Mouse (Mus musculus): ENCODE measurements around the gene Krt31. TPM values are rescaled to one million over a fixed set of nuclear protein-coding genes. Genes with fewer than 3 reads are reported as not detected.

Krt31 gene
- polyA plus RNA-seq (2016; fragmentation: Nextera tagmentation; extraction: Ambion mirVana), result not detected in 2 replicates

- Histone ChIP-seq H3K36me3 (replicated peaks) (no peaks in the 10 kb centered on the region), H3K9ac (no peak within 1 kb of the TSS), H3K4me3 (replicated peaks) (no peak within 1 kb of the TSS), H3K27ac (no peak within 1 kb of the TSS), H3K9me3 (no peaks in the 10 kb centered on the region), H3K27me3 (no peaks in the 10 kb centered on the region), H3K4me1 (no peaks in the 10 kb centered on the region), H3K4me2 (no peak within 1 kb of the TSS)
- WGBS, result 83% methylated on average over 3 of the region's 3 CpGs
- no peak for ATAC-seq (ENCODE audit: low FRiP score)
Observed at GRCm38 (mm10) chr11:100050451-100050850, at the start of gene Krt31. Krt31 (minus strand) TSS chr11:100050551.

- Histone ChIP-seq H3K9me3 (no peaks in the 10 kb centered on the region), H3K4me2 (no peak overlapping the region), H3K36me3 (replicated peaks) (no peaks in the 10 kb centered on the region), H3K9ac (no peak overlapping the region), H3K4me1 (no peaks in the 10 kb centered on the region), H3K27me3 (no peaks in the 10 kb centered on the region), H3K27ac (no peak overlapping the region), H3K4me3 (replicated peaks) (no peak overlapping the region)
- ATAC-seq (ENCODE audit: low FRiP score), result no peak
- WGBS, result 84% methylated on average over 9 of the region's 9 CpGs
Observed at GRCm38 (mm10) chr11:100097819-100098218, 47.5 kb upstream of the Krt31 start.

- Histone ChIP-seq H3K27me3 (no peaks in the 10 kb centered on the region), H3K9me3 (no peaks in the 10 kb centered on the region), H3K36me3 (replicated peaks) (no peaks in the 10 kb centered on the region), H3K4me3 (replicated peaks) (no peak within 1 kb of the TSS), H3K27ac (no peak within 1 kb of the TSS), H3K4me1 (no peaks in the 10 kb centered on the region), H3K4me2 (no peak within 1 kb of the TSS), H3K9ac (no peak within 1 kb of the TSS)
- WGBS, result 54% methylated on average over 9 of the region's 9 CpGs
- ATAC-seq (ENCODE audit: low FRiP score), result no peak
Observed at GRCm38 (mm10) chr11:100096141-100096540, 45.8 kb upstream of the Krt31 start, which contains the start of gene Krt35. Krt35 (minus strand) TSS chr11:100096241.

GRCm38 (mm10) chr11:100088378-100089025 lies 38.2 kb upstream of the Krt31 start:
- H3K27me3 ChIP-seq, result no peaks in the 10 kb centered on the region
- ATAC-seq (ENCODE audit: low FRiP score), result no peak
- no peaks in the 10 kb centered on the region for H3K36me3 ChIP-seq (replicated peaks)
- no peaks in the 10 kb centered on the region for H3K4me1 ChIP-seq
- H3K4me2 ChIP-seq, result no peak overlapping the region
- no peak overlapping the region for H3K27ac ChIP-seq
- H3K9ac ChIP-seq, result no peak overlapping the region
- H3K9me3 ChIP-seq, result no peaks in the 10 kb centered on the region
- H3K4me3 ChIP-seq (replicated peaks), result no peak overlapping the region
- 69% methylated on average over 7 of the region's 7 CpGs for WGBS

DNA sequence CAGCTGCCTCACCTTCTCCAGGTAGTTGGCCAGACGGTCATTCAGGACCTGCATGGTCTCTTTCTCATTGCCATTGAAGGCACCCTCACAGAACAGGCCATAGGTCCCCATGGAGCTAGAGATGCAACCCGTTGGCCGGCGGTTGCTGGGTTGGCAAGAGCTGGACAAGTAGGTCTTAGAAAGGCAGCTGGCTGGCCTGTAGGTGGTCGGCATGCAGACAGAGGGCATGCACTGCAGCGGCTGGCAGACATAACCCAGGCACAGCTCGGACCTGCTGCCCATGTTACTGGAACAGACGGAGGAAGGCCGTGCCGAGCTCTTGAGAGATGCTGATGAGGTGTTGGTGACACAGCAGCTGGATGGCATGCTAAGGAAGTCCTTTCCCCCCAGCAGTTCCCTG lies 37.5 kb upstream of the Krt31 start, which contains the start of gene Krt32:
Gene Krt32, minus strand, starts transcription at position 366 of the 400 bp plus-strand sequence.
- no peak within 1 kb of the TSS for H3K4me3 ChIP-seq (replicated peaks)
- no peak within 1 kb of the TSS for H3K4me2 ChIP-seq
- ATAC-seq (ENCODE audit: low FRiP score), result no peak
- no peak within 1 kb of the TSS for H3K27ac ChIP-seq
- WGBS, result 93% methylated on average over 10 of the region's 10 CpGs
- H3K9me3 ChIP-seq, result no peaks in the 10 kb centered on the region
- no peaks in the 10 kb centered on the region for H3K27me3 ChIP-seq
- no peaks in the 10 kb centered on the region for H3K36me3 ChIP-seq (replicated peaks)
- no peaks in the 10 kb centered on the region for H3K4me1 ChIP-seq
- no peak within 1 kb of the TSS for H3K9ac ChIP-seq

DNA sequence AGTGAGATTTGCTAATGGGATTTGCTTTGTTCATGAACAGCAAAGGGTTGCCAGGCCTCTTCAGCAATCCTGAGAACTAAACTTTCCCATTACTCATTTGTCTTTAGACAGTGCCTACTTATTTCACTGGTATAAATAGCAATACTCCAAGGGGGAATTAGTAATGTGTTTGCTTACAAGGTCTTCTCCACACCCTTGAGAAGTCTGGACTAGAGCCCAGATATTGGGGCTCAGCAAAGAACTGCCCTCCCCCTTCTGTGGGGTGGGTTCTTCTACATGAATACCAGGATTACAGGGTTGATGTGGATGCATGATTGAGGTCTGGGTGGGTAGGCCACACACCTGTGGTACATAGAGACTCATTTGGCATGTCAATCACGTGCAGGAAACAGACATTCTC lies 23.5 kb upstream of the Krt31 start:
- Histone ChIP-seq H3K9ac (no peak overlapping the region), H3K4me1 (peaks cover 2% of the 10 kb centered on the region; the same call in 1 of the 2 replicates), H3K27ac (no peak overlapping the region), H3K4me3 (replicated peaks) (no peak overlapping the region), H3K36me3 (replicated peaks) (no peaks in the 10 kb centered on the region), H3K4me2 (no peak overlapping the region), H3K27me3 (no peaks in the 10 kb centered on the region), H3K9me3 (no peaks in the 10 kb centered on the region)
- no peak for ATAC-seq (ENCODE audit: low FRiP score)
- 50% methylated on average over 1 of the region's 1 CpGs for WGBS

- Histone ChIP-seq H3K27me3 (no peaks in the 10 kb centered on the region), H3K9me3 (no peaks in the 10 kb centered on the region), H3K4me3 (replicated peaks) (no peak overlapping the region), H3K4me2 (no peak overlapping the region), H3K36me3 (replicated peaks) (no peaks in the 10 kb centered on the region), H3K4me1 (no peaks in the 10 kb centered on the region), H3K27ac (no peak overlapping the region), H3K9ac (no peak overlapping the region)
- ATAC-seq (ENCODE audit: low FRiP score), result no peak
- 88% methylated on average over 17 of the region's 17 CpGs for WGBS
Observed at GRCm38 (mm10) chr11:100067293-100068036, 17.1 kb upstream of the Krt31 start.

DNA sequence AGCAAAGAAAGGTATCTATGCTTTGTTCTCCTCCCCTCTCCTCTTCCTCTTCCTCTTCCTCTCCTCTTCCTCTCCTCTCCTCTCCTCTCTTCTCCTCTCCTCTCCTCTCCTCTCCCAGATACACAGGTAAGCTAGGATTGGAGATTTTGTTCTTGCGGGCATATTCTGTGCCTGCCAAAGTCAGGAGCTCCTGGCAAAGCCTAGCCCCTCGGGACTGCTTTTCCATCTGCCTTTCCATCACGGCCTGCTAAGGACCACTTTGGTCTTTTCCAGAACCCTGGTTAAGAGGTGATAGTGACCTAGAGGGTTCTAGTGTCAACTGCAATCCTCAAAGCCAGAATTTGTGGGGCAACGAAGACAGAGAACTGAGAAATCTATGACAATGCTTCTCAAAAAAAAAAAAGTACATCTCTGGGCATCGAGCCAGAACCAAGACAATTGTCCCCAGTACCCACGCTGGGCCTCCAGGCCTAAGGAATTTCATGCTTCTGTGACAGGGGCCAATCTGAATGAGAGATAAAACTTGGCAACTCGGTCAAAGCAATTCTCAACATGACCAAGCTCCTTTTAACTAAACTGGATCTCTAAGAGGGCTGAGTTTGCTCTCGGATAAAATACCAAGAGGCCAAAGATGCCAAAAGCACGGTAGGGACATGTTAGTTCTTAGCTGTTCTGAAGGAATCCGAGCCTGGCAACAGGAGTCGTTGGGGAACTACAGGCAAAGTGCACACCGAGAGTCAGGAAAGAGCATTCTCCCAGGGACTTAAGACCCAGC lies 16.1 kb upstream of the Krt31 start:
- Histone ChIP-seq H3K36me3 (replicated peaks) (no peaks in the 10 kb centered on the region), H3K9ac (no peak overlapping the region), H3K27ac (no peak overlapping the region), H3K4me1 (no peaks in the 10 kb centered on the region), H3K27me3 (no peaks in the 10 kb centered on the region), H3K9me3 (no peaks in the 10 kb centered on the region), H3K4me2 (no peak overlapping the region), H3K4me3 (replicated peaks) (no peak overlapping the region)
- WGBS, result 81% methylated on average over 12 of the region's 12 CpGs
- no peak for ATAC-seq (ENCODE audit: low FRiP score)

DNA sequence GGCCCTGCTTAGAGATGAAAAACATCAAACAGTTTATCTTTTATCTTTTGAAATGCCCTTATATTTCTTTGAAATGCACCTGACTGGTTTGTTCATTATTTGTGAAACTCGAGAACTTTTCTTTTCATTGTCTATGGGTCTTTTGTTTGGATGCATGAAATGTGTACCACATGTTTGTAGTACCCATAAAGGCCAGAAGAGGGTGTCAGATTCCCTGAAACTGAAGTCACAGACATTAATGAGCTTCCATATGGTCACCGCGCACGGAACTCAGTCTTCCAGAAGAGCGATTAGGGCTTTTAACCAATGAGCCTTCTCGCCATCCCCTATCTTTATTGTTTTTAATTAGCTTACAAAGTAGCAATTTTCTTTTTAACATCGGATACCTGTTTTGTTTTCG lies 8.5 kb upstream of the Krt31 start:
- H3K4me1 ChIP-seq, result no peaks in the 10 kb centered on the region
- H3K4me2 ChIP-seq, result no peak overlapping the region
- H3K27ac ChIP-seq, result no peak overlapping the region
- no peak for ATAC-seq (ENCODE audit: low FRiP score)
- H3K27me3 ChIP-seq, result no peaks in the 10 kb centered on the region
- no peak overlapping the region for H3K4me3 ChIP-seq (replicated peaks)
- WGBS, result 62% methylated on average over 8 of the region's 8 CpGs
- H3K36me3 ChIP-seq (replicated peaks), result no peaks in the 10 kb centered on the region
- H3K9ac ChIP-seq, result no peak overlapping the region
- H3K9me3 ChIP-seq, result no peaks in the 10 kb centered on the region

- H3K27me3 ChIP-seq, result no peaks in the 10 kb centered on the region
- H3K4me1 ChIP-seq, result no peaks in the 10 kb centered on the region
- no peaks in the 10 kb centered on the region for H3K36me3 ChIP-seq (replicated peaks)
- ATAC-seq (ENCODE audit: low FRiP score), result no peak
- H3K27ac ChIP-seq, result no peak overlapping the region
- no peak overlapping the region for H3K4me2 ChIP-seq
- WGBS, result 80% methylated on average over 9 of the region's 9 CpGs
- H3K9ac ChIP-seq, result no peak overlapping the region
- no peak overlapping the region for H3K4me3 ChIP-seq (replicated peaks)
- H3K9me3 ChIP-seq, result no peaks in the 10 kb centered on the region
Observed at GRCm38 (mm10) chr11:100055686-100056655, 5.6 kb upstream of the Krt31 start.

DNA sequence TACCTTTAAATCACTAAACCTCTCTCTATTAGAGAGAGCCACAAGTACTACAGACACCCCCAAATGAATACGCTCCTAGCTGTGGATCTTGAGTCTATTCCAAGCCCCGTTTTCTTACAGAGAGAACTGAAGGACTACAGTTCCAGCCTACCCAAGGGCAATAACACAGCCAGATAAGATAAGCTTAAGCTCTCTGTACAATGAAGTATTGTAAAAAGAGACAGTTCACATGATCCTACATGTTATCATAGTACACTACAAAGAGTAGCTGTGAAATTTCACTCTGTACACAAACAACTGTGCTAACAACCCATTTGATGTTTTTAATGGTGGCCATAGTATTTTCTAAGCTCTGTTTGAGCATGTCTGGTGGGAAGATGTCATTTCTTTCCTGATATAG lies 3.2 kb downstream of the Krt31 start:
- Histone ChIP-seq H3K36me3 (replicated peaks) (no peaks in the 10 kb centered on the region), H3K9me3 (no peaks in the 10 kb centered on the region), H3K4me1 (no peaks in the 10 kb centered on the region), H3K4me3 (replicated peaks) (no peak overlapping the region), H3K27ac (no peak overlapping the region), H3K27me3 (no peaks in the 10 kb centered on the region), H3K9ac (no peak overlapping the region), H3K4me2 (no peak overlapping the region)
- 95% methylated on average over 2 of the region's 2 CpGs for WGBS
- no peak for ATAC-seq (ENCODE audit: low FRiP score)
